Mouse (Mus musculus) right cerebral cortex, postnatal 14 days (tissue): ENCODE measurements around the gene Syt14.

Experiments used
- DNase-seq: peaks from one replicate; pipeline ENCODE4 v3.0.0; 2022

The Syt14 gene

DNA sequence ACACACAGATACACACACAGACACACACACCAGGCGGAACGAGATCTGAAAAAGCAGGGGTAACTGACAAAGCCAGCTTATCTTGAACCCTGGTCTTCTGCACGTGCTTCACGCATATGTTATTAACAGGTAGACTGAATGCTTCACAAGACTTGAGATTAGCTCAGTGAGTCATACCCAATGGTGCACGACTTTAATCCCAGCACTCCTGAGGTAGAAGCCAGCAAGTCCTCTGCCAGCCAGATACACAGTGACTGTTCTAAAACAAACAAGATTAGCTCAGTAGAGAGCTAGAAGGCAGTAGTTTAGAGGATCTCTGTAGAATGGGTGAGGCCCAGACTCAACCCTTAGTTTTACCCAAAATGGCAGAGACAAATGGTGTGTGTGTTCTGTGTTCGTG is 175.3 kb downstream of the Syt14 start:
- no peak for DNase-seq

DNA sequence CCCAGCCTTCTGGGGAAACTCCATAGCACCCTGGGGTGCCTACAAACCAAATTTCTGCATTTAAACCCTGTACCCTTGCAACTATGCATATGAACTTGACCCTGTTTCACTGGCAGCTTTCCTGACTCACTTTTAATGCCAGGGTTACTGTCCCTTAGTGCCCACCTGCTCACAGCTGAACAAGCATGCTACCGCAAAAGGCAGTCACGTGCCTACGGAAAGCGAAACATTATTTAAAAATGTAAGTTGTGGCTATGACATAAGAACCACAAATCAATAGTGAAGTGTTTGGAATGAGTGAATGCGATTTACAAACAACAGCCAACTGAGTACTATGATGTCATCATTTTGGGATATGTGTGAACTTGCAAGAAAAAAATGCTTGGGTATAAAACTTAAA is 178.0 kb downstream of the Syt14 start:
- no peak for DNase-seq

DNA sequence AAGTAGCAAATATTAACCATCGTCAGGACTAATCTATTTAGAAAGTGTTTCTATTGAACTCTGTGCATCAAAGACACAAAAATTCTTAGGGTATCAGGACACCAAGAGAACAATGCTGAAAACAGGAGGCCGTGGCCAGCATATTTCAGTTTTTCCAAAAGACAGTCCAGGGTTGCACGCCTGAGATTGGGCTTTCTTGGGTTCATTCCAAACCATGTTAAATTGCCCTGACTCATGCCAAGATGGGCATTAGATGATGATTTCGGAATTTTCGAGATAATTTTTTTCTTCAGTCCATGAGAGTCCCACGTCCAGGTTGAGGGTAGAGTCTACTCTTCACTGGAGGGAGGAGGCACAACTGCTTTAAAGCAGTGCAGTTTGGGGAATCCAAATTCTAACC is 178.6 kb downstream of the Syt14 start:
- DNase-seq = no peak

DNA sequence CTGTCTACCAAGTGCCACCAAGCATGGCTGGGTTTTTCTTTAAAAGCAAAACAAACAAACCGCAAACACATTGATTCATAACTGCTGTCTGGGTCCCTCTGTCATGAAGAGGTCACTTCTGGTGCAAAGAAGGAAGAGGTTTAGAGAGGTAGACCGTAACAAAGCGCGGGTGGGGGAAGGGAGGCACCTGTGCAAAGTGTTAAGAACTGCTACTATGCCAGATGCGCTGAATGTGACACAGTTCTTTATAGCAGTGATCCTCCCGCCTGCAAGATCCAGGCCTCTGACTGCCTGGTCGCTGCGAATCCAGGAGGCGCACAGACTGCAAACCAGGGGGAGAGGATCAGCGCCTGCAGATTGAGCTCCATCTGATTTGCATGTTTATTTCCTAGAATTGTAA is 179.2 kb downstream of the Syt14 start:
- peak; percentile 25 for DNase-seq

DNA sequence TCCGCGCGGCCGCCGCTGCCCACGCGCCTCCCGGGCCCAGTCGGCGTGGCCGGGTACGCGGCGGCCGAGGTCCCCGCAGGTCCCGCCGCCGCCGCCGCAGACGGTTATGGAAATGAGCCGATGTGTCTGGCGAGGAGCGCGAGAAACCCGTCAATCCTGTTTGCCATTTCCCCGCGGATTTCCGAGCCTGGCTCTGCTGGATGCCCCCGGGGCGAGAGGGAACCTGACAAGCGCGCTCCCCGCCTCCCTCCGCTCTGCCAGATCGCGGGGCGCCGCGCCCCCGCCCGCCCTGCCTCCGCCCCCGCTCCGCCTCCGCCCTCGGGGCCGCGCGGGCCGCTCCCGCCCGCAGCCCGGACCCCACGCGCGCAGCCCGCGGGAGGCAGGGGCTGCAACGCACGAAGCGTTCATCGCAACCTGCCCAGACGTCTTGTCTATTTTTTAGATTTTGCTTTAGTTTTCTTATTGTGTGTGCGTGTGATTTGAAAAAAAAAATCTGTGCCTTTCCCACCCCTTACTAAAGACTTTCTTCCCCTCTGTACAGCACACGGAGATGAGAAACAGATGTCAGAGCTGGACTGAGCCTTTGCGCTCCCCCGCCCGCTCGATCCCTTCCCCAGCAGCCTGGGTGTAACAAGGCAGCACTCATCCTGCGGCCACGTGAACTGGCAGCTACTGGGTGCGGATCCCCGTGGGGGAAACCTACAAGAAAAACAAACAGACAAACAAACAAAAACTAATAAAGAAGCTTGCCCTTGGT is 179.9 kb downstream of the Syt14 start, which contains the start of gene Sertad4:
TSS of gene Sertad4 (minus strand) at position 283 of the 757 bp plus-strand sequence.
- peak; percentile 53 for DNase-seq

DNA sequence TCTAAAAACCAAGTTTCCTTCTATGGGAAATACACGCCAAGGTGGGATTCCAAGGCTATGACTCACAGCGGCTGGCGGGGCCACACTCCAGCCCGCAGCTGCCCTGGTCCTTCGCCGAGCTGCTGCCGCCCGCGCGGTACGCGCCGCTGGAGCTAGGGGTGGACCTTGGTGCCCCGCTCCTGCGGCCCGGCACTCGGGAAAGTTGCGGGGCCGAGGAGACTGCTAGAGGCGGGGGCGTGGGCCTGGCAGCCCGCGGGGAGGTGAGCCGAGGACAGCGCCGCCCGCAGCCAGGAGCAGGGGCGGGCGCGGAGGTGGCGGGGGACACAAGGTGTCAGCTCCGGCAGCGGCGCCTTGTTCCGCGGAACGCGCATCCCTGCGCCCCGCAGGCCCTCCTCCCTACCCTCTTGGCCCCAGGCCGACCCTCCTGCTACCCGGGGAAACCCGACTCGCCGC is 180.7 kb downstream of the Syt14 start:
- DNase-seq = peak; percentile 51

DNA sequence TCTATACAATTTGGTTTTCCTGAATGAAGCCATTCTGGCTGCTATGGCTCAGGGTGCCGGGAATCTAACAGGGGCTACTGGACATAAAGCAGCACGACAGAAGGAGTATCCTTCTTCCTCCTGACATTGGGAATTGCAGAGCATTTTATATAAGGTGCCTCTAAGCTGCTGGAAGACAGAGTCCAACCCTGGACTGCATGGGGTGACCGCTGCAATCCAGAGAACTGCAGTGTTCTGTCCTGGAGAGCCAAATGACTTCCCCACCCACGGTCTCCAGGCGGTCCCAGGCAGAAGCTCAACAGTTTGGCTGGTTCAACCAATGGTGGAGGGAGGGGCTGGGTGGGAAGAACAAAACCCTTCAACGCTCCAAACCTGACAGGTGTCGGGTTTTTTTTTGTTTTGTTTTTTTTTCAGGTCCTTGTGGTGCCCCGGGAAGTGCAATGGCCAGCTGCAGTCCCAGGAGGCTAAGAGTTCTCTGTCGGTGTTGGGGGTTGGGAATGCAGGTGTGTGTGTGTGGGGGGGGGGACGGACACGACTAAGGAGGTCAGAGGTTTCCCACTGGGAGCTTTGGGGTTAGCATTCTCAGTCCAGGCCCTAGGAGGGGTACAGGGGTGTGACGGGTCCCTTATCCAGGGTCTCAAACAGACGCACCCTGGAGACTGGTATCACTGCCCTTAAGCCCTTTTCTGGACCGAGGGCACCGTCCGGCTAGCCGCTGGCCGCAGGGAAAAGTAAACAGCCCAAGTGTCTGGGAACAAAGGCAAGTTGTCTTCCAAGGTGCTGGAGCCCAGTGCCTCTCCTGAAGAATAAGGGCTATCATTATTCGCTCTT is 181.4 kb downstream of the Syt14 start:
- DNase-seq = no peak

DNA sequence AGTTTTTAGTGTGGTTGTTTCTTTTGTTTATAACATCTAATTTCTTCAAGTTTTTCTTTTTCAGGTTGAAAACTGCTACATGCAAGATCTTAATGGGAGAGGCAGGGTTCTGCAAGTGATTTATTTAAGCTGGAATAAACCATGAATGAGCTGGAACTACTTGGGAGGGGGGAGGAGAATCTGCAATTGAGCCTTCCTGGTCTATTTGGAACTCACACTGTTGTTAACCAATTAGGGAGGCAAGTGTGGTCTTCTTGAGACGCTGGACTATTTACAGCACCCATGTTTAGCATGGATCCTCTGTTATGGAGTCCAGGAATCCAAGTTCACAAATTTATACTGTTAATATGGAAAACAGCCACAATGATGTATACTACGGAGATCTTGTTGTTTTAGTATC is 182.1 kb downstream of the Syt14 start:
- no peak for DNase-seq

DNA sequence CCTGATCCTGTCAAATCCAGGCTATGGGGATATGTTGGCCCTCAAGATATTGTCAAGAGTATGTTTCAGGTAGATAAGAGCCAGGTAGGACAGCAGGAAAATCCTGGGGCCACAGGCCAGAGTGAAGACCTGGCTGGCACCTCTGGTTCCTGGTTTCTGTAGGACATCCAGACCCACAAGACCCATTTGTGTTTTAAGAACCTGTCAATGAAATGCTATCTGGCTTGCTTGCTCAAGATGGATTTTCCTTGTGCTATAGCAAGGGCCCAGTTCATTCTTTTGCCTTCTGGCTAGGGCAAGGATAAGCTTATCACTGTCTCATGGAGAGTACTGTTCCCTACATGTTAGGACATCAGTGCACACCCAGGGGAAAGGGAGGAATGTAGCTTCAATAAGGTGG is 183.5 kb downstream of the Syt14 start:
- DNase-seq = no peak

DNA sequence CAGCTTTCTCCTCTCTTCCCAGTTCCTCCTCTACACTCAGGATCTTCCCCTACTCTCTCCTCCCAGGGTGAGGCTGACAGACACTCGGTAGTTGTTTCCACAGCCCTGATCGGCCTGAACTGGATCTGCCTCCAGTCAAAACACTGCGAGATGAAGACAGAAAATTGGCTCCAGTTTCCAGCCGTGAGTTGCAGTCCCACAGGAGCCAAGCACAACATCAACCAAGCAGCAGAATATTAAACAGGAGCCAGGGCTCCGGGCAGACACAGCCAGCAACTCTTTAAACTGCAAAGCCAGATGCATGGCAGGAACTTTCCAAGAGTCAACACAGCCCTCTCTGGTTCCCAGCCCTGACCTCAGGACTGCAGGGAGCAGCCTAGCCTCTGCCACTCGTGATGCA is 183.9 kb downstream of the Syt14 start:
- DNase-seq = no peak

DNA sequence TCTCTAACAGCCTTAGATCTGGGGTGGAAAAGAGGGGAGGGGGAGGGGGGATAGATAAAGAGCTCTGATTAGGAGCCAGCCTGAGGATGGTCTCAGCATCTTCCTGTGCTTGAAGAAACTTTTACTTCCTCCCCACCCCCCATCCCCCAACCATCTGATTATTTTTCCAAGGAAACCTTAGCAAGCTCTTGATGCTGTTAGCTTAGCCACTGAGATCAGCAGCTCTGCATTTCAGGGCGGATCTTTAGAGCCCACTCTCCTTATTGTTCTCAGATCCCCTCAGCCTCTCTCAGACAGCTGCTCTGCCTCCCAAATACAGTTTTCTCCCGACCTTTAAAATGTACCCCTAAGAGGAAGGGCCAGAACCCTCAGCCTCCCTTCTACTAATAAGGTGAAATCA is 184.4 kb downstream of the Syt14 start:
- no peak for DNase-seq

DNA sequence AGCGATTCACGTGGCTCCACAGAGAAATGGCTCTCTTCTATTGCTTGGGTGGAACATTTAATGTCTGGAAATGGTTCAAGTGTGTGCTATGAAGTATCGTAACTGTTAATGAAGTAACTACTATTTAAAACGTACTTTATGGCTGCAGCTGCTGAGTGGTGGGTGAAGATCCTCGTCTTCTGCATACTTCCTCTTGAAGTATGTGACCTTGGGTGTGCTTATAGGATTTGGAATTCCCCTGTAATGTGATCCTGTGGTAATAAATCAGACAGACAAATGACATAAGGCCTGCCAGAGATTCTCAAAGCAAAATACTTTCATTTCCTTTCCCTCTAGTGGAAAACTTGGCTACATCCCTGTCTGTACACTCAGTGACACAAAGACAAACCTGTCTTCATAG is 186.0 kb downstream of the Syt14 start:
- DNase-seq = no peak

DNA sequence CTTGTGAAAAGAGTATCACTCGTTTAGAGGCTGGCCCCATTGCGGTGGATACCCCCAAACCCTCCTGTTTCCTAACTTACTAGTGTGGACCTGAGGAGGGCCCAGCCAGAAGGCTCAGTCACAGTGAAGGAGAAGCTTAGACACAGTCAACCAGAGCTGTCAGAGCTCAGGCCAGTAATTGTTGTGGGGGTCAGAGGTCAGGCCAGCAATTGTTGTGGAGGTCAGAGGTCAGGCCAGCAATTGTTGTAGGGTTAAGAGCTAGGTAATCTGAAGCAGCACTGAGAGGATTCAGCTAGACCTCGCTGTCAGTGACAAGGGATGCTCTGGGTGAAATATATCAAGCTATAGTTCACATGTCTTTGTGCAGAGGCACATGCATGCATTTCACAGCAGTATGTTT is 188.3 kb downstream of the Syt14 start:
- DNase-seq = no peak
